Mouse (Mus musculus): ENCODE data around the gene Crybb1.

The Crybb1 gene

DNA sequence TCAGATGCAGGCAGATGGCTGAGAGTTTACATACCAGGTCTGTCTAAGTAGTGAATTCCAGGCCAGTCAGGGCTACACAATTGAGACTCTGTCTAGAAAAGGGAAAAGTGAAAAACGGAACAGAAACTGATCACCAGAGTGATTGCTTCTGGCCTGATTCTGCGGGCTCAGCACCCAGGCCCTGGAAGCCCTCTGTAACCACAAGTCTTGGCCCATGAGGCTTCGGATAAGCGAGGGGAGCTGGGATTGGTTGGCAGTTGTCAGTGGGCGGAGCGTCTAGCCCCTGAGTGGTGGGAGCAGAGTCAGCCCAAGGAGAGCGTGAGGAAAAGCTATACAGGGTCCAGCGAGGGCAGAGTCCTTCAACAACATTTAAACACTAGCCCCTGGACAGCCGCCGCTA is 9.9 kb downstream of the Crybb1 start:
- no peak for DNase-seq (ENCODE audit: low spot score in 2 of 2)

DNA sequence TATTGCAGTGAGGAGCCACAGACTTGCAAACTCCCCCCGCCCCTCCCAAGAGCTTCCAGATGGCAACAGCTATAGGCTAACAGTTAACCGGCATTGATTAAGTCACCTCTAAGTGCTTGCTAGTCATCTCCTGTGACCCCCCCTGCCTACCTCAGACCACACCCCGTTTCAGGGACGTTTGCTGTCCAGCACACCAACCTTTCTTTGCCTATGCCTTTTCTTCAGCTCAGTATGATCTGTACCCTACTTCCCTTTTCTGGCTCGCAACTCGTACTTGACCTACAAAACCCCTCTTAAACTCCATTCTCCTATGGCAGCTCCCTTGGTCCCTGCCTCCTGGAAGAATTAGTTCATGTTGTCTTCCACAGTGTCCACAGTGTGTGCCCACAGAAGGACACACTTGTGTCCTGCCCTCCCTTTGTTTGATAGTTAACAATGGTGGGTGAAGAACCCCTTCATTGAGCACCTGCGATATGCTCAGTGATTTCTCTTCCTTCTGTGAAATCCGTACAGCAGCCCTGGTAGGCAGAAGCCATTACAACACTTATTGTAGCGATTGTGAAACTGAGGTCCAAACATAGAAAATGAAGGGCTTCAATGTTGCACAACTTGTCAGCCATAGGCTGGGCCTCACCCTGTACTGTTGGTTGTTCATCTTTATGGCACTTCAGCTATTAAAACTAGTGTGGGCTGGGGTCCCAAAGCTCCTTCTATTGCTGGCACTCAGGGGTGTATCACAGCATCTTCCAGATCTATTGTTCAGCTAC is 10.6 kb downstream of the Crybb1 start:
- DNase-seq (ENCODE audit: low spot score in 2 of 2) = no peak

DNA sequence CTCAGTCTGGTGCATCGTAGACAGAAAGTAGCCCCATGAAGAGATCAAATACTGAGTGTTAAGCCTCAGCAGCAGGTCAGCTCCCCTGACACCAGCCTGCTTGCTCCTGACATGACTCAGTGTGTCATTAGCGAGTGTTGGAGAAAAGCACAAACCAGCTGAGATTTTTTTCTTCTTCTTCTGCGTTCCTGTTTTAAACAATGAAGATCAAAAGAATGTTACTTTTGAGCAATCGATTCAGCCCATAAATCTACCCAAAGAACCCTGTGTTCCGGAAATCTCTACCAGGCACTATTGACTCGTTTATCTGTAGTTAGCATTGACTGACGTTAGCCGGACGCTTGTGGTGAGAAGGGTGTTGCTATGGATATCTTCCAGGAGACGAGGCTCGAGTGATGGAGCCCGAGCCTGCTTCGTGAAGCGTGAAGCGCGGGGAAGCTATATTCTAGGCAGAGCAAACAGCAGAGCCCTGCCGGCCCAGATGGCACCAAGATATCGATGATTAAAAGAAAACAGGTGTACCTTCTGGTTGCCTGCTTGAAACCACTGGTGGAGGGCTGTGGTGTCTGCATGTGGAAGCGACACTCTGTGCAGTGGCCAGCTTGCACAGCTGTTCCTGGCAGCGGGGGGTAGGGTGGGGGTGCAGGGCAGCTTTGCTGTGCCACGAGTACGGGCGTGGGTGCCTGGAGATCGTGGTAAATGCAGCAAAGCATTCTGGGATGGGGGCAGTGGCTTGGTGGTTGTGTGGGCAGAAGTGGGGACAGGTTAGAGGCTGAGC is 15.3 kb downstream of the Crybb1 start:
- DNase-seq (ENCODE audit: low spot score in 2 of 2) = peak; percentile 42 to 47

DNA sequence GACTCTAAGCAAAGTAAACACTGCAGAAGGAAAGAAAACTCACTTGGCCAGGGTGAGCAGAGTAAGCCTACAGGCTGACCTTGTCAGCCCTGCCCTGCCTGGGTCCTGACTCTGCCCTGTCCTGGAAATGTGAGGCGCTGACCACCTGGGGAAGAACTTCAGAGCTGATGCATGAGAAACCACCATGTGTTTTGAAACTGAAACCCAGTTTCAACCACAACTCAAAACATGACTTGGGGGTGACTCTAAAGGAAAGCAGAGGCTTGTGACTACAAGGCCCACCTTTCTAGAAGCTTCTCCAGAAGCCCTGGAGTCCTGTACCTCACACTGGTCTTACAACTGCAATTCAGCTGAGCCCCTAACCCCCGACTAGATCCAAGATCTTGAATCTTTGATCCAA is 17.3 kb downstream of the Crybb1 start:
- DNase-seq (ENCODE audit: low spot score in 2 of 2) = no peak

DNA sequence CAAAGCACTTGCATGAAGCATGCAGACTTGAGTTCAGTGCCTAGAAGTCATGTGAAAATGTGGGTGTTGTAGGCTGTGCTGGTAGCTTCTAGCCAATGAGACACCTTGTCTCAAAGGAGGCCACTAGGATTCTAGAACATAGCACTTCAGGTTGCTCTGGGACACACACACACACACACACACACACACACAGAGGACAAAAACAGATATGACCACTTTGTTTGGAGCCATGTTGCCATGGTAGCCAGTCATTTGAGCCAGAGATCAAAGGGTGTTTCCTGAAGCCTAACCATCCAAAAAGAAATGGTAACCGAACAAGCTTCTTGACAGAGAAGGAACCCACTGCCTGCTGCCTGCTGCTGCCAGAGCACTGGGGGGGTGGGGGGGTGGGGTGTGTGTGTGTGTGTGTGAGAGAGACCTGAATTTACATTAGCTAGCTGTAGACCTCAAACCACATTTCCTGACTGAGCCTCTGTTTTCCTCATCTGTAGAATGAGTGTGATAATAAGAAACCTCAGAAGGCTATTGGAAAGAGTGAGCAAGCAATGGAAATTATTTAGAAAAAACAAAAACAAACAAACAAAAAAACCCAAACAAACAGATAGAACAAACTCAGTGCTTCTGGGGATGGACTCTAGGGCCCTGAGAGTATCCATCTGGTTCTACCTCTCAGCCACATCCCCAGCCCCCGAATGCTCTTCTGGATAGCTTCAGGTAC is 18.3 kb downstream of the Crybb1 start:
- DNase-seq (ENCODE audit: low spot score in 2 of 2) = no peak

DNA sequence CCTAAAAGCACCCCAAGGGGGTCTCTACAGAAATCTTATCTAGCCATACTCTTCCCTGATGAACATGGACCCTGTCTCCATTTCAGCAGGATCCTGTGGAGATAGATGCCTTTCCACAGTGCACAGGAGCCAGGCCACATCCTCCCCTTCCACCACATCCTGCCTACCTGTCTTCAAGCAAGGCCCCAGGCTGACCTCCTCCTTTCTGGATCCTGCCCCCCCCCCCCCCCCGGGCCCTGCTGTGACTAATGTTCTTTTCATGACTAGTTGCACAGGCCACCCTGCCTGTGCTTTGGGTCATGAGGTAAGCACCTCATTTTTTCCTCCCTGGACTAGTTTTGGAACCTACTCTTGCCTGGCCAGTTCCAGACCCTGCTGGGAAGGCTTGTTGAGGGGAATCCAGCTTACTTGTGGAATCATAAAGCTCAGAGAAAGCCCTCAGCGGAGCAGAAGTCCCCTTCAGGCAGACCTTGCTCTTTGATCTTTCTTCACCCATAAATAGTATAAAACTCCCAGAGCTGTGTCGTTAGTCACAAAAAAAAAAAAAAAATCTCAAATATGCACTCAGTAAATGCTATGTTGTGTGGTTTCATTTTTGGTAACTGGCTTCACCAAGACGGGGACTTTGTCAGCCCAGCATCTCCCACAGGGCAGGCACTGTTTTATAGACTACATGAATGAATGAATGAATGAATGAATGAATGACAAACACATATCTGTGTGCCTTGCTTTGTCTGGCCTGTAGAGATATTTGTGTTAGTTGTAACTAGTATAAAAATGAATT is 19.6 kb downstream of the Crybb1 start:
- no peak for DNase-seq (ENCODE audit: low spot score in 2 of 2)

DNA sequence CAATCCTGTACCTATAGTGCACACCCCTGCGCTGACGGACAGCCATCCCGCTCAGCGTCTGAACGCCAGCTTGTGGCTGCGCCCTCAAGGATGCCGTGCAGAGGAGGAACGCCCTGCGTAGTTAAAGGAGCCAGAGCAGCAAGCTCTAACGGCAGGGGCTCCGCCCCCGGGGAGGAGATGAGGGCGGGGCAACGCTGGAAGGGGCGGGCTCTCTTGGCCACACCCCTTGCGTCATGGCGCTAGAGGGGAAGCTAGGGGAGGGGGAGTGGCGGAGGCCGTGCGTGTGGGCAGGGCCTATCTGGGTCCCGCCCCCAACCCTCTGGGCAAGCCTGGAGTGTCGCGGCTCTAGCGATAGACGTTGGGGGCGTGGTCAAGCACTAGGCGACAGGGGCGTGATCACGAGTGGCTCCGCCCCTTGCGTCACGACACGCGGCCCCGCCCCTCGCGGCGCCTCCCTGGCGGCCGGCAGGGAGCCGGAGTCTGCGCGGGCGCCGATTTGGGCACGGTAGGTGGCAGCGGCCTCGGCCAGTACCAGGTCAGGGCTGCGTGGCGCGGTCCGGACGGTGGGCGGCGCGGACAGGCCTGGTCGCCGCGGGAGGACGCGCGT is 20.8 kb downstream of the Crybb1 start, which contains the start of gene Tpst2:
Gene Tpst2, plus strand, starts transcription at position 425 of the 607 bp plus-strand sequence.
- peak; percentile 100 for DNase-seq (ENCODE audit: low spot score in 2 of 2)

DNA sequence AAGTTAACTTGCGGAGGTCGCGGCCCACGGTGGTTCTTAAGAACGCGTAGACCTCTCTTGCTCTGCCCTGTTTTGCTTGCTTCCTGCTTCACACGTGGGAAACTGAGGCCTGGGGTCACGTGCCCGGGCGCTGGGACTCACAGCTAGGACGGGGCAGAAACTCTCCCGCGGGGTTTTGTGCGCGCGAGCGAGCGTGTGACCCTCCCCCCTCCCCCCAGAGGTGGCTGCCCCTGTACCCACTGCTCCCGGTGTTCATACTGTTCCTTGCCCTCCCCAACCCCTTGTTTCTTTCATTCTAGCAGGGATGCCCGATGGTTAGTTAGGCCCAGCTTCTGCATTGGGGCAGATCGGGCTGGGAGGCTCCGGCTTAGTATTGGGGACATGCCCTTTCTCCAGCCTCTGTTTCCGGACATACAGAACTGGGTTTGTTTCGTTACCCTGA is 21.3 kb downstream of the Crybb1 start:
- DNase-seq (ENCODE audit: low spot score in 2 of 2) = peak in 1 of 2 experiments; percentile 31

DNA sequence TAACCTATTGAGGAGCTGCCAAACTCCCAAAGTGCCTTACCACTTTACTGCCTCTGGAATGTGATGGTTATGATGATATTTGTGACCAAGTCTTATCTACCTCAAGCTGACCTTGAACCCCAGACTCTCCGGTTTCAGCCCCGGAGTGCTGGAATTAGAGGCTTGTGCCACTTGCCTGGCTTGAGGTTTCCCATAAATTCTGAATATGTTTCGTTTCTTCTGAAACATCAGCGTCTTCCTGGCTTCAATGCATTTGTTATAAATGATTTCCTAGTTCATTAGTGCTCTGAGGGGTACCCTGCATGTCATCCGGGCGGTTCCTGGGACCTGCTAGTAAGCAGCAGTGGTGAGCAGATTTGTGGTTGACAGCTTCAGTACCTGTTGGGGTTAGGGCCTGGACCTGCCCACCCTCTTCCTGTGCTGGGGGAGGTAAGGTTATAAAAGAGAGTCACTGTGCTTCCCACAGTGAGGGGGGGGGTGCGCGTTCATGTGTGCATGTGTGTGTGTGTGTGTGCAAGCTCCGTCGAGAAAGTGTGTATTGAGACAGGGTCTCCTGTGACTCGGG is 22.4 kb downstream of the Crybb1 start:
- no peak for DNase-seq (ENCODE audit: low spot score in 2 of 2)

DNA sequence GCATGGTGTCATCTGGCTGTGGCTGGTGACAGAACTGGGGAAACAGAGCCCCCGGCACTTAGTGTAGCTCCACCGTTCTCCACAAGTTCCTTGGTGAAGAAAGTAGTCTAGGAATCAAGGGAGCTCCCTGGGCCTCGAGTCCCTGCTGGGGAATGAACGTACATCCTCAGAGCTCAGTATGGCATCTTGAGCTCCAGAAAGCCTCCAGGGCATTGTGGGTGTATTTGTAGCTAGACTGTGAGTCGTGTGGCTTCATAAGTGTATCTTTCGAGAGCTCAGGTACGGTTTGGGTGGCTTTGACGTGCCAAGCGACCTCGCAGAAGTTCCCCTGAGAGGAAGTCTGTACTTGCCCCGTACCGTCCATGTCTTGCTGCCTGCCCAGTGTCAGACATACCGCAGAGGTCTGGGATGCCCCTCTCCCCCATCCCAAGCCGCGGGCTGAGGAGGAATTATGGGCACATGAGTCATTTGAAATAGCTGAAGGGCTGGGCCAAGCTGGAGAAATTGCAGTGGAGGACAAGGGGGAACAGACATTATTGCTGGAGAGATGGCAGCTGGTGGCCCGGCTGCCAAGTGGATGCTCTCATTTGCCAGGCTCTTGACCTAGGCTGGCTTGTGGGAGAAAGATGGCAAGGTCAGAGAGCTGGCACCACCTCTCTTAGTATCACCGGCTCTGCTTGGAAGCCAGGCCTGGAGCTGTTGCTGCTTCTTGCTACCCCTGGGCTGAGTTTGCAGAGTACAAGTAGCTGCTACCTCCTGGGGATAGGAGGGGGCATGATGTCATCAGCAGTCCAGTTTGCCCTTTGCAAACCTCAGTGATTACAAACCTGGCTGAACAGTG is 23.8 kb downstream of the Crybb1 start:
- no peak for DNase-seq (ENCODE audit: low spot score in 2 of 2)

DNA sequence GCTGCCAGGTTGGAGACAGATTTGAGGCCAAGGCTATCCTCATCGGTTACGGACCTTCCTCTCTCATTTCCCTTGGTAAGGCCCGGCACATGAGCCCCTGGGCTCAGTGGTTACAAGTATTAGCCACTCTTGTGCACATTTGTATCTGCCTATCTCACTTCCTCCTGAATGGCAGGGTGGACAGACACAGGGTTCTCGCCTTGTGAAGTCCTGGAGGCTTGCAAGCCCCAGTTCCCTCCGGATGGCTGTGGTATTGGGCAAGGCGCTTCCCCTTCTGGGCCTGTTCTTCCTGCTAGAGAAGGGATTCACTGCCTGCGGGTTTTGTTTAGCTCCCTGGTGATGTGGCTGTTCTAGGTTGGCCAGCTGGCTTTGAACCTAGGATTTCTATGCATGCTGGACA is 24.5 kb downstream of the Crybb1 start:
- no peak for DNase-seq (ENCODE audit: low spot score in 2 of 2)

DNA sequence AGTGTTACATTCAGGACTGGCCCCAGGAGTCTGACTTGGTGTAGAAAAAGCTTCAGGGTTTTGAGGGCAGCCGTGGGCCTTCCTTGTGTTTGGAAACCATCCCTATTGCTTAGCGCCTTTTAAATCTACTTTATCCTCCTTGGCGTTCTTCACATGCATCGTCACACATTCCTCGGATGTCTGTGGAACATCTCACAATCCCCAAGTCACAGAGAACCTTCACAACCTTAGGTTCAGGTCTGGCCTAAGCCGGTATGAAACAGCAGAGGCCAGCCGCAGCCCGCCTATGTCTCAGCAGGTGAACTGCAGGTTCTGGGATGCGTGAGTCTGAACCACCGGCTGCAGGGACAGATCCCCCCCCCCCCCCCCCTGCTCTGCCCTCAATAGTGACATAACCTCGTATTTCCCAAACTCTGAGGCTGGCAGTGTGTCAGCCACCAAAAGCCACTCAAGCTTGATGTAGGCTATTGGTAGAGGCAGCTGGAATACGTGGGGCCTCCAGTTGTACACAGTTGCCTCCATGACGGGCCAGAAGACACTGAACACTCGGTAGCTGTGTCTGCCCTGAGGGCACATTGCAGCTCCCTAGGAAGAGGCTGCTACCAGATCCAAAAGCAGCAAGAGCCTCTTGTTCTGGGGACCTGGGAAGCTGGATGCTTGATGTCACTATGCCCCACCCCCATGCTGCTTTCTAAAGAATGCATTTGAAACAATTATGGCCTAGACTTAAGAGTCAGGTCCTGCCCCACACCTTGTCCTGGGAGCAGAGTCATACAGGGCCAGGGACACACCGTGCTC is 25.4 kb downstream of the Crybb1 start:
- no peak for DNase-seq (ENCODE audit: low spot score in 2 of 2)

DNA sequence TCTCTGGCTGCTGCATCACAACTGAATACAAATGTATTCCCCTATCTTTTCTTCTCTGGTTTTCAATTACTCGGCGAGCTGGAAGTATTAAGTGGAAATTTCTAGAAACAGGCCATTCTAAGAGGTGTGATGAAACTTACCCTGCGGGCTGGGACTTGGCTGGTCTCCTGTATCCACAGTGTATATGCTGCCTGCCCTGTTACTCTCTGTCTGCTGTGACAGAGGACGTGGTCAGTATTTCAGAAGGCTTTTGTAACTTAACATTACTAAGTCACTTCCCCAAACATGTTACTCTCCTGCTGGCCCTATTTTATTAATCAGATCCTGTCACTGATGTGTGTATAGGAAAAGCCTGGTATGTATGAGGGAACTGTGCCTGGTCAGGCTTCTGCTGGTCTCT is 26.1 kb downstream of the Crybb1 start:
- no peak for DNase-seq (ENCODE audit: low spot score in 2 of 2)

DNA sequence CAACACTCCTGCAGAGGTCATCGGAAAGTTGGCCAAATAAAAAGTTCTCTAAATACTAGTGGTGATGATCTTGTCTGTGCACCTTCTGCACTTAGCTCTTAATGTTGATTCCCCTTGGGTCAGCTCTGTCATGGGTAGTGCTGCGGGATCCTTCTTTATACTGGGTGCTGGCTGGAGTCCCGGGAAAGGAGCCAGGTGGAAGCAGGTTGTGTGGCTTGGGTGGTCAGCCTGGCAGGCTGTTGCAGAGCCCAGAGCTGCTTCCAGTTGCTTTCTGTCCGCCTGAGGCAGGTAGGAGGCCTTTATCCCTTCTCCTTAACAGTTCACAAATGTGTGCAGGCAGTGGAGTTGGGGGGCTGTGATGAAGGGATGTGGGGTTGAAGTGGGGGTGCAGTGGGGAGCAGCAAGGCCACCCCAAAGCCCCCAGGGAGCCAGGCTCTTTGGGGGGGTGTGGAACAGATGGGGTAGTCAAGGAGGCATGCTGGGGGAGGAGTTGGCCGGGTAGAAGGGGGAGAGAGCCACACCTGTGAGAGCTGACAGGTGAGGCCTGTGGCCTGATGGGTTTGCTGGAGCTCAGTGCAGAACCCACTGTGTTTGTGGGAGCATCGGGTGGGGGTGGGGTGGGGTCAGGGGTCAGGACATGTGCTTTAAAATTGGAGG is 26.6 kb downstream of the Crybb1 start:
- no peak for DNase-seq (ENCODE audit: low spot score in 2 of 2)

DNA sequence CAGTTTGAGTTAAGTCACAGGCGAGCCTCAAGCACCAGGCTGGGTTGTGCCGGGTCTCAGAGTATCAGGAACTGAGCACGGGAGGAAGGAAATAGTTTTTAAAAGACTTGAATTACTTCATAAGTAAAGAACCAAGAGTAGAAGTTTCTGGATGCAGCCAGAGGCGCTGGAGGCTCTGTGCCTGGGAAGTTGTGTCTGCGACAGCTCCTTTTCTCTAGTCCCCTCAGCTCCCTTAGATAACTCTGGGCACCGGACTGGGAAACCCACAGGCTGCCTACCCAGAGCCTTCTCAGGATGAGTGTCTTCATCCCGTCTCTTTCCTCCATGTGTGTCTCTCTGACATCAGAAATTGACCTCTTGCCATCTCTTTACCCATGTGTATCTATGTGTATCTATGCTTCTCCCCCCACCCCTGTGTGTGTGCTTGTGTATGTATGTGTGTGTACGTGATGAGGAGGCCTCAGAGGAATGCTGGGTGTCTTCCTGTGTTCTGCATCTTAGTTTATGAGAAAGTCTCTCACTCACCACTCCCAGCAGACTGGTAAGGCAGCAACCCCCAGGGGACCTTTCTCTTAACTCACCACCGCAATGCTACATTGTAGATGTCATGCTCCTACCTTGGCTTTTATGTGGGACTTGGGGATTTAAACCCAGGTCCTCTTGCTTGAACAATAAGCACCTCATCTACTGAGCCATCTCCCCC is 27.3 kb downstream of the Crybb1 start:
- DNase-seq (ENCODE audit: low spot score in 2 of 2) = no peak

DNA sequence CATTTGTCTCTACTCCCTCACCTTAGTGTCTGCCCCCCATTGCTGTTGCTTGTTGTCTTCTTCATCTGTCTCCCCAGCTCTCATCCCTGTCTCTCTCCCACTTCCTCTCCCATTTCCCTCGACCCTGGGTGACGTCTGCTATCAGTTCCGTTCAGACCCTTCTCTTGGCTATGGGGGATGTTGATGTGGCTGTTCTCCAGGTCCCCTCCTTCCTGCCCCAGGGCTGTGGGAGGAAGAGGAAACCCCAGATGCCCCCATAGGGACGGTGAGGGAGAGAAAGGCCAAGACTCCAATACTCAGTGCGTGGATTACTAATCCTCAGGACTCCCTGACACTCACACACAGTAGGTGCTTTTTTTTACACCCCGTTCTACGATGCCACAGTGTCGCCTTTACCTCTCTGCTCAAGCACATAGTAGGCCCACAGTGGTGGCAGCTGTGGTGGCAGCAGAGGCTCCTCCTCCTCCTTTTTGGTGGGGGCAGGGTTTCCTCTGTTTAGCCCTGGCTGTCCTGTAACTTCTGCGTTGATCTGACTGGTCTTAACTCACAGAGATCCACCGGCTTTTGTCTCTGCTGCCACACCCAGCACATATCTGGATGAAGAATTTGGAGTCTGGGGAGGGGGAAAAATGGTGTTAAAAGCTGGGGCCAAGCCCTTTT is 28.1 kb downstream of the Crybb1 start:
- no peak for DNase-seq (ENCODE audit: low spot score in 2 of 2)

DNA sequence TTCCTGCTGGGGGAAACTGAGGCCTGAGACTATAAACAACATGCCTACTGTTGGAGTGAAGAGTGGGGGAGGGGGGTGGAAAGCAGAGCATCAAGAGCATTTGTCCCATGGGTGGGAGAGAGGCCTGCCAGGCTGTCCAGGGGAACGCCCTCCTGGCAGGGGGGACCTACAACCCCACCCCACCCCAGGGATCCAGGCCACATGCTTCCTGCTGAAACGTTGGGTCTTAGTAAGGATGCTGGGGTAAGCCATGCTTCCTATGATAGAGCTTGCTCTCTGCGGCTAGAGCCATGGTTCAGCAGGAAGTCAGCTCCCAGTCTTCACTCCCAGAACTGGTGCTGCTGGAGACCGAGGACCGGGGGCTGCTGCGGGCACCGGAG is 28.6 kb downstream of the Crybb1 start:
- DNase-seq (ENCODE audit: low spot score in 2 of 2) = no peak

All from thymus, postnatal 10 days (tissue).